Mouse (Mus musculus) midbrain, embryonic 16.5 days (tissue): Measurements from ENCODE around the gene Ndufab1. TPM values are rescaled to one million over a fixed set of nuclear protein-coding genes. Genes with fewer than 3 reads are reported as not detected.

Source experiments
- ATAC-seq: fragments of 200-750 bp; cut with Nextera tagmentation; 2 replicates; pipeline ENCODE4 v1.8.0; 2017; ENCODE audit warnings: moderate TSS enrichment
- H3K27ac ChIP-seq: fragments of 300-500 bp; sonication (generic); 2 replicates; pipeline ENCODE4 v1.5.1; 2014; ENCODE audit warnings: mild to moderate bottlenecking, low read length, mixed read lengths
- H3K27me3 ChIP-seq: fragments of 300-500 bp; sonication (generic); 2 replicates; pipeline ENCODE4 v1.6.1; 2014; ENCODE audit warnings: low read depth, low read length, mixed read lengths; ENCODE audit not compliant: control insufficient read depth, insufficient read depth
- H3K36me3 ChIP-seq: fragments of 300-500 bp; sonication (generic); 2 replicates; pipeline ENCODE4 v1.6.1; 2014; ENCODE audit warnings: mild to moderate bottlenecking, low read length, moderate library complexity, mixed read lengths; ENCODE audit not compliant: control insufficient read depth, insufficient read depth
- H3K4me1 ChIP-seq: fragments of 300-500 bp; sonication (generic); 2 replicates; pipeline ENCODE4 v1.6.1; 2014; ENCODE audit warnings: mild to moderate bottlenecking, low read length, mixed read lengths; ENCODE audit not compliant: control insufficient read depth, insufficient read depth
- H3K4me2 ChIP-seq: fragments of 300-500 bp; sonication (generic); 2 replicates; pipeline ENCODE4 v1.6.1; 2014; ENCODE audit warnings: mild to moderate bottlenecking, low read length, mixed read lengths
- H3K4me3 ChIP-seq: fragments of 300-500 bp; sonication (generic); 2 replicates; pipeline ENCODE4 v1.5.1; 2014; ENCODE audit warnings: low read depth, mild to moderate bottlenecking, low read length, moderate library complexity, mixed read lengths
- H3K9ac ChIP-seq: fragments of 300-500 bp; sonication (generic); 2 replicates; pipeline ENCODE4 v1.6.1; 2014; ENCODE audit warnings: low read depth, low read length, mixed read lengths
- H3K9me3 ChIP-seq: fragments of 300-500 bp; sonication (generic); replicated peaks from 2 replicates; pipeline ENCODE4 v1.6.1; 2014; ENCODE audit warnings: mild to moderate bottlenecking, low read length, mixed read lengths; ENCODE audit not compliant: control insufficient read depth, poor library complexity, severe bottlenecking
- WGBS: fragments of 180-500 bp; shearing (Covaris S2); extraction: QIAGEN DNeasy Blood & Tissue Kit; methylation state at CpG from one replicate; pipeline ENCODE4 v1.1.7; 2014; 5-methylcytosine and 5-hydroxymethylcytosine counted together
- polyA plus RNA-seq: library from polyadenylated mRNA; unstranded; fragments of >200 nt; fragmentation: Nextera tagmentation; extraction: Ambion mirVana; gene quantifications from 2 replicates; pipeline ENCODE4 v1.2.1, GENCODE M21; 2015

Ndufab1 gene
- 582 and 601 TPM in 2 replicates for polyA plus RNA-seq

DNA sequence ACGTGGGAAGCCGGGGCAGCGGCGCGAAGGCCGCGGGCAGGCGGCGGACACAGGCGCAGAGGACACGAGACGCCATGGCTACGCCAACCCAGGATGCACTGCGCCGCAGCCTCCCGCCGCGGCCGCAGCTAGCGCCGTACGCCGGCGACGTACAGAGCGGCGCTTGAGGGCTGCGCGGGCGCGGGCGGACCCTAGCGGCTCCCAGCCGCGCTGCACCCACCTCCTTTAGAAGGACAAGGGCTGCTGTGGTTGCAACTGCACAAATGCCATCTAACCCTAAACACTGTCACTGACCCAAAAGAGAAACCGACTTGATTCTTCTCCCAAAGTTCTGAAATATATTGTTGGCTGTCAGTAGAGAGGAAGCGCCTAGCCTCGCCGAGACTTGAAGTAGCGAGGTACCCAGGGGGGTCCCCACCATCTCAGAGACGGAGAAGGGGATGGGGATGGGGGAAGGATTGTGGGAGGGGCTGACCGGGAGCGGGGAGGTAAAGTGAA is at the start of gene Ndufab1:
TSS of gene Ndufab1 (minus strand) at position 140 of the 498 bp plus-strand sequence.
- peak within 1 kb of the TSS; percentile 88 for H3K4me2 ChIP-seq
- peaks cover 18% of the 10 kb centered on the region for H3K4me1 ChIP-seq
- H3K27me3 ChIP-seq = no peaks in the 10 kb centered on the region
- H3K9ac ChIP-seq = peak within 1 kb of the TSS; percentile 87
- no peaks in the 10 kb centered on the region for H3K9me3 ChIP-seq
- peak within 1 kb of the TSS; percentile 75 for H3K4me3 ChIP-seq
- WGBS = 0% methylated on average over 37 of the region's 43 CpGs
- peaks cover 4% of the 10 kb centered on the region; the same call in 1 of the 2 replicates for H3K36me3 ChIP-seq
- peak; percentile 99 for ATAC-seq
- H3K27ac ChIP-seq = peak within 1 kb of the TSS; percentile 73

DNA sequence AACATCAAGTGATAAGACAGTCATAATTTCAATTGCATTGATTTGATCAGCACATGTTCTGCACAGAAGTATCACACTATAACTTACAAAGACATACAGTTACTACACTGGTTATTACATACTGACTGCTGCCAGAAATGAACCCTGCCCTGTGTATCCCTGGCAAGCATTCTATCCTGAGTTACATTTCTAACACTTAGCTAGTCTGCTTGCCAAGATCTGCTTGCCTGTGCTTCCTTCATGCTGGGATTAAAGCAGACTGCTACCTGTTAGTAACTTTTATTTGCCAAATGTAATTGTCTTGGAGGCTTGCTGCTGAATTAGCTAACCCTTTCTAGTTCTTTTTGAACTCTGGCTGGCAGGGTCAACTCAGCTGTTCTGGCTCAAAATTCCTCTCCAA is 39.3 kb upstream of the Ndufab1 start:
- no peak overlapping the region for H3K4me2 ChIP-seq
- no peaks in the 10 kb centered on the region for H3K9me3 ChIP-seq
- H3K27me3 ChIP-seq = no peaks in the 10 kb centered on the region
- H3K9ac ChIP-seq = no peak overlapping the region
- ATAC-seq = no peak
- no peak overlapping the region for H3K27ac ChIP-seq
- H3K4me1 ChIP-seq = no peaks in the 10 kb centered on the region
- H3K36me3 ChIP-seq = peaks cover 39% of the 10 kb centered on the region
- no peak overlapping the region for H3K4me3 ChIP-seq

DNA sequence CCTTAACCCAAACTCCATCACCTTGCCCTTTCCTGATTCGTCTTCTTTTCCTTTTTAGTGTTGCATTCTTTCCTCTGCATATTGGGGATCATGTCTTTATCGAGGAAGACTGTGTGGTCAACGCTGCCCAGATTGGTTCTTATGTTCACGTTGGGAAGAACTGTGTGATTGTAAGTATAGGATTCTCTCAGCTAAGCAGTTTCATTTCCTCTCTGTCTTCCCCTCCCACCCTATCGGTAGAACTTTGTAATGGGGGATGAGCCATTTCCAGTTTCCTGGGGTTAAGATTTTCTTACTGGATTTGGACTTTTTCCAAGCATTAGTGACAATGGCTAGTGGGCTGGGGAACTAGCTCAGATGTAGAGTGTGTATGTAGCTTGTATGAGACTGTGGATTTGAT is 36.5 kb upstream of the Ndufab1 start:
- no peak for ATAC-seq
- Histone ChIP-seq H3K4me3 (no peak overlapping the region), H3K9ac (no peak overlapping the region), H3K4me1 (peaks cover 7% of the 10 kb centered on the region), H3K27ac (no peak overlapping the region), H3K9me3 (no peaks in the 10 kb centered on the region), H3K36me3 (peaks cover 27% of the 10 kb centered on the region), H3K27me3 (no peaks in the 10 kb centered on the region), H3K4me2 (no peak overlapping the region)
- 95% methylated on average over 5 of the region's 5 CpGs for WGBS

DNA sequence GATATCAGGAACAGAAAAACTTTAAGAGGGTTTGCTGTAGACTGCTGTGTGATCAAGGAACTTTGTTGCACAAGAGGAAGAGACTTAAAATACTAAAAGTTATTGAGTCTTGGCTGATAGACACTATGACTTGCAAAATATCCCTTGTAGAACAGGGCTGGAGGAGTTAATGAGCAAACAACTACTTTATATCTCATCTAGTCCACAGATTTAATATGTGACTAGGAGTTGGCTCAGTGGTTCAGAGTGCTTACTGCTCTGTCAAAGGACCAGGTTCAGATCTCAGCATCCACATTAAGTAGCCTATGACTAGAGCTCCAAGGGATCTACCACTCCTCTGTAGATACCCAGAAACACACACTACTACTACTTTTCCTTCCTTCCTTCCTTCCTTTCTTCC is 35.4 kb upstream of the Ndufab1 start:
- no peak overlapping the region for H3K9ac ChIP-seq
- H3K27me3 ChIP-seq = no peaks in the 10 kb centered on the region
- H3K27ac ChIP-seq = no peak overlapping the region
- H3K4me3 ChIP-seq = no peak overlapping the region
- H3K4me1 ChIP-seq = peaks cover 10% of the 10 kb centered on the region
- H3K9me3 ChIP-seq = no peaks in the 10 kb centered on the region
- no peak overlapping the region for H3K4me2 ChIP-seq
- peaks cover 21% of the 10 kb centered on the region for H3K36me3 ChIP-seq
- ATAC-seq = no peak

DNA sequence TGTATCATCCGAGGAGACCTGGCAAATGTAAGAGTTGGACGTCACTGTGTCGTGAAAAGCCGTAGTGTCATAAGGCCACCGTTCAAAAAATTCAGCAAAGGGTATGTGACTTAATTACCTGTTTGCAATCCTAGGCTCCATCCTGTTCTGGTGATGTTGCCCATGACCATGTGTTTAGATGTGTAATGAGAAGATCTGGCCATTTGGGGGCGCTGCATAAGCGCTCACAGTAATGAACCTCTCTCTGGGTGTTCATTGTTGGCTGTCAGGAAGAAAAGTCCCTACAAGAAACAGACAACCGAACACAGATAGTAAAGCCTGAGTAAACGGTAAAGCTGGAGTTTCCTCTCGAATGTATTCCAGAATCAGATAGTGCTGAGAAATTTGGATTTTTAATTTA is 33.4 kb upstream of the Ndufab1 start:
- WGBS = 71% methylated on average over 10 of the region's 10 CpGs
- peaks cover 12% of the 10 kb centered on the region; the same call in 1 of the 2 replicates for H3K36me3 ChIP-seq
- ATAC-seq = no peak

DNA sequence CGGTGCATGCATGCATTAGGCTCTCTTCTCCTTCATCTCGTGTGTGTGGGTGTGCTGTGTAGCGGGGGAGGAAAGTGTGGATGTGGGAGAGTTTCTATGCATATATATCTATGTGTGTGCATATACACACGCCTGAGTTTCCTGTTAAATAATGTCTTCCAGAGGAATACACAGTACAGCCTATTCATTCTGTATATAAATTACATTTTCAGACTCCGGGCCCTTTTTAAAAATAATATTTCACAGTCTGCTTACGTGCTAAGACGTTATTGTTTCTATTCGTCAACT is 31.6 kb upstream of the Ndufab1 start:
- peak overlapping the region; percentile 93 for H3K4me3 ChIP-seq
- 21% methylated on average over 8 of the region's 8 CpGs for WGBS
- H3K4me1 ChIP-seq = peaks cover 11% of the 10 kb centered on the region
- H3K36me3 ChIP-seq = peaks cover 5% of the 10 kb centered on the region; the same call in 1 of the 2 replicates
- no peaks in the 10 kb centered on the region for H3K9me3 ChIP-seq
- H3K4me2 ChIP-seq = peak overlapping the region; percentile 73
- H3K9ac ChIP-seq = peak overlapping the region; percentile 86
- peak overlapping the region; percentile 82 for H3K27ac ChIP-seq
- ATAC-seq = no peak; the same call in 1 of the 2 replicates
- H3K27me3 ChIP-seq = no peaks in the 10 kb centered on the region

More for the DNA sequence above, 33.4 kb upstream of the Ndufab1 start:
- H3K4me3 ChIP-seq = no peak overlapping the region
- no peaks in the 10 kb centered on the region for H3K9me3 ChIP-seq
- no peak overlapping the region for H3K27ac ChIP-seq
- no peak overlapping the region for H3K4me2 ChIP-seq
- H3K4me1 ChIP-seq = peaks cover 11% of the 10 kb centered on the region
- H3K9ac ChIP-seq = no peak overlapping the region
- no peaks in the 10 kb centered on the region for H3K27me3 ChIP-seq

DNA sequence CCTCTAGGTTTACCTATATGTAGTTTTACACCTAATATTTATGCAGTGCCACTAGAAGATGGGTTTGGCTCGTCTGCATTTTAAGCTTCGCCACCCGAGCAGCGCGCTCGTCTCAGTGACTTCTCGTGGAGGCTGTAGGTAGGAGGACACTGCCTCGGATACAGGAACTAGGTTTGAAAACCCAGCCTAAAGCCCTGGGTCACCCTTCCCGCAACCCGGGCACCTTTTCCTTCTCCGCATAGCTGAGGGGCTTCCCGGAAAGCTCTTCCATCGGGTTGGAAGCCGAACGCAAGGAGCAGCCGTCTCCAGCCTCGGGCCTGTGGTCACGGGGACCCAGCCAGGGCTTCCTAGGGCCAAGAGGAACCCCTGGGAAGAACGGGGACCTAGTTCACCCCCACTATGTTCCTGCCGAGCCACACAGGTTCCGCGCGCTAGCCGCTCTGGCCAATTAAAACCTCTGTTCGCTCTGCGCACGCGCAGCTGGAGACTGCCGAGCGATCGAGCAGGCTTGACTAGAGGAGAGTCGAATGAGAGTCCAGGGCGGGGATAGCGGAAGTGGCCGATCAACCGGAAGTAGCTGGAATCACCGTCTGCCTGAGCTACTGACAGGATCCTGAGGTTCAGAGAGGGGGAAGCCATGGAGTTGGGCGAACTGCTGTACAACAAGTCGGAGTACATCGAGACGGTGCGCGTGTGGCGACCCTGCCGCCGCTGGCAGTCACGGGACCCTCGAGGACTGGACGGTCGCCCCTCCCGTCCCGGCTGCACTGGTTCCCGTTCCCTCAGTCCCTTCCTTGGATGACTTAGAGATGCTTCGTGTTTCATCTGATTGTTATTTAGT is 31.0 kb upstream of the Ndufab1 start, which contains the start of the genes Palb2 and Dctn5:
TSS of gene Palb2 (minus strand) at position 489 of the 841 bp plus-strand sequence.
TSS of gene Dctn5 (plus strand) at position 545 of the 841 bp plus-strand sequence.
- under 1% methylated on average over 54 of the region's 54 CpGs for WGBS
- peak within 1 kb of the TSS; percentile 93 for H3K4me3 ChIP-seq
- no peaks in the 10 kb centered on the region for H3K9me3 ChIP-seq
- H3K27me3 ChIP-seq = no peaks in the 10 kb centered on the region
- peak within 1 kb of the TSS; percentile 82 for H3K27ac ChIP-seq
- peaks cover 11% of the 10 kb centered on the region for H3K4me1 ChIP-seq
- peak within 1 kb of the TSS; percentile 88 for H3K4me2 ChIP-seq
- peaks cover 4% of the 10 kb centered on the region; the same call in 1 of the 2 replicates for H3K36me3 ChIP-seq
- H3K9ac ChIP-seq = peak within 1 kb of the TSS; percentile 86
- peak; percentile 97 for ATAC-seq

DNA sequence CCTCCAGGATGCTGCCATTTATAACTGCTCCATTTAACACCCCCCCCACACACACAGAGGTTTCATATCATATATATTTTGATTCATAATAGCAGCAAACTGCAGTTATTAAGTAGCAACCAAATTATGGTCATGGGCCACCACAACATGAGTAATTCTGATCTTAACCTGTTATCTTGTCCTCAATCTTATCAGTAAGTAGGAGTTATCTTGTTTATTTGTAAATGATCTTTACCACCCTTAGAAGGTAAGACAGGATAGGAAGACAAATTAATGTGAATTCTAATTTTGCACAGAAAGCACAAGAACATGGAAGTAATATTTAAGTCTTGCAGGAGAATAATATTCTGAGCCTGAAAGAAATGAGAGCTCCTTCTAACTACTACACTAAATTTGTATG is 30.1 kb upstream of the Ndufab1 start:
- Histone ChIP-seq H3K36me3 (peaks cover 6% of the 10 kb centered on the region; the same call in 1 of the 2 replicates), H3K4me2 (peak overlapping the region; percentile 88; the same call in 1 of the 2 replicates), H3K4me1 (peaks cover 11% of the 10 kb centered on the region), H3K9me3 (no peaks in the 10 kb centered on the region), H3K27ac (no peak overlapping the region), H3K9ac (no peak overlapping the region), H3K27me3 (no peaks in the 10 kb centered on the region), H3K4me3 (peak overlapping the region; percentile 93)
- no peak for ATAC-seq

DNA sequence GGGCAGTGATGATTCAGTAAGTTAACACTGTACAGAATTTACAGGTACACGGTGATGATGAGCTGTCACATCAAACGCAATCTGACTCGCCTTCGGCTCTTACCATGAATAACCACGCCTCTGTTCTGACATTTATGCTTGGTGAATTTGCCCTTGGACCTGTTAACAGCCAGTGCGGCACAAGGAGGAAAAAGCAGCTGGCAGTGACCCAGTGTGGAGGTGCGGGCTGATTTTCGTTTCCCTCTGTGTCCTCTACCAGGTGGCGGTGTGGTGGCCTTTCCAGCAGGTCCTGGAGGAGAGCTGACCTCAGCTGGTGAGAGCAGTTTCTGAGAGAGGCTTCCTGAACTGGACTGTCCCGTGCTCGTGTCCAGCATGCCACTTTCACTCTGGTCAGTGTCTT is 25.3 kb upstream of the Ndufab1 start:
- Histone ChIP-seq H3K36me3 (peaks cover 6% of the 10 kb centered on the region; the same call in 1 of the 2 replicates), H3K27me3 (no peaks in the 10 kb centered on the region), H3K9me3 (no peaks in the 10 kb centered on the region), H3K27ac (no peak overlapping the region), H3K4me1 (no peaks in the 10 kb centered on the region; the same call in 1 of the 2 replicates), H3K4me2 (no peak overlapping the region), H3K9ac (no peak overlapping the region), H3K4me3 (no peak overlapping the region)
- no peak for ATAC-seq
- WGBS = 96% methylated on average over 11 of the region's 11 CpGs
